Mouse (Mus musculus) heart, postnatal 0 days (tissue): ENCODE results near the gene Rnf183.

Experiments used
- CTCF ChIP-seq: IDR thresholded peaks from 2 replicates; pipeline ENCODE4 v1.5.1; 2016; ENCODE audit warnings: antibody characterized with exemption, control low read depth, low read depth
- EP300 ChIP-seq: IDR thresholded peaks from 2 replicates; pipeline ENCODE4 v1.6.1; 2016; ENCODE audit warnings: antibody characterized with exemption, low read depth

GRCm38 (mm10) chr4:62440544-62440943, 5.5 kb upstream of the Rnf183 start:
- TF ChIP-seq CTCF (no peak), EP300 (no peak)
